Mouse (Mus musculus) c-Kit-positive CD71-positive TER-119-negative erythroid progenitor cells, embryonic 14.5 days (primary cell): ENCODE results near the gene Prpf40b.

Source experiments
- DNase-seq: peaks from one replicate; pipeline ENCODE4 v3.0.0-alpha.2; 2013; ENCODE audit warnings: low read depth

Gene Prpf40b

DNA sequence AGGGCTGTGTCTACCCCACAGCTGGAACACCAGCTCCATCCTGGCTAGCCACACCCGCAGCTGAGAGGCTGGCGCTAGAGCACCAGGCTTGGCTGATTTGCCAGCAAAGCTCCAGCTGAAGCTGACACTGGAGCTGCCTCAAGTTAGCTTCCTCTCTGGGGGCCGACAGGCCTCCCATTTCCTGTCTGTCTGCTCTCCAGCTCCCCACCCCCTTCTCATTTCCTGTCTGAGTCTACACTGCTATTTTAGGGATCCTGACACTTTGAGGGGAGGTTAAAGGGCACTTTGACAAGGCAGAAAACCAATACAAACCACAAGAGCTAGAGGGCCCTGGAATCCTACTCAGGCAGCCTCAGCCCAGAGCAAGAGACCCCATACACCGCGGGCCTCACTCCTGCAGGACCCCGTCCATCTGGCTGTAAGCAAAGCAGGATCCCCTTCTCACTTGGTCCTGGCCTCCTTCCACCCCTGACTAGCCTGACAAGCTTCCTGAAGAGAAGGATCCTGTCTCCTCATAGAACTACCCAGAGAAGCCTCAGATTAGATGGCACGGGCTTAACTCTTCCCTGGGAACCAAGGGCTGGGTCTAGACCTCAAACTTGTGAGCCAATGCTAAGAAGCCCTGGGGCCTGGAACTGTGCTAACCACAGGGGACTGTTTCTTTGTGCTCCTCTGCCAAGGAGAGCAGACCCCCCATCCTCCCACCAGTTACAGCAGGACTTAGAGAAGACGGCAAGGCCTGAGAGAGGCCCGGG lies 38.2 kb downstream of the Prpf40b start:
- no peak for DNase-seq

DNA sequence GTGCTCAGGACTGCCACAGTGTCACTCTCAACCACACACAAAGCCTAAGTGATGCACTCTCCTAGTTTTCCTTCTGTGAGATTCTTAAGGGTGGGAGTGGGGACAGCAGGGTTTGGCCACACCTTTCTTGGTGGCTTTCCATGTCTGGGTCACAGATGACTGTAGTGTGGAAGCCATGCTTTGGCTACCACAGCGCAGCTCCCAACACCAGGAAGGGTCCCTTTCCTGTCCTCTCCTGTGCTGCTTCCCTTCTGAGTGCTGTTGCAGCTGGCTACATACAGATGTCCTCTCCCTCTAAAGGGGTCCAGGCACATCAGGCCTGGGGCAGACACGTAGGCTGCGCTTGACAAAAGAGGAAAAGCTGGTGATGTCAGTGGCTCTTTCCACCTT lies 38.8 kb downstream of the Prpf40b start:
- DNase-seq, result no peak

GRCm38 (mm10) chr15:99334500-99334899 lies 39.6 kb downstream of the Prpf40b start:
- no peak for DNase-seq

DNA sequence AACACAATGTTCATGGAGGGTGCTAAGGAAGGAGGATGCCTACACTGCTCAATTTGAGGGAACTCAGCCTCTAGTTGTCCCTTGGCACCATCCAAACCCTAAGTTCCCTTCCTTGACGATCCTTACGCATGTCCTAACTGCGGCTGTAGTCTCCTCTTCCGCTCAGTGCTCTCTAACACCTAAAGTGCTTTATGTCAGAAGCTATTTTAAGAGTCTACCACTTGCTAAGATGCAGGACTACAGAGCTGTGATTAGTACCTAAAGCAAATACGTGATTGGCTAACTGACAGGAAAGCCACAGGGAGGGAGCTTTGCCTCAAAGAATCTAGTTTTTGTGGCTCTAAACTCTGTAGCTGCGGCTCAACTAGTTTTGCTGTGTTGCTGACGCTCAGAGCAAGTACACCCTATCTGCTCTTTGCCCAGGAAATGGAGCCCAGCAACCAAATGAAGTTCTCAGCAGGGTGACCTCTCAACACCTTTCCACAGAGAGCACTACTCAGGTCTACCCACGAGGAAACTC lies 41.0 kb downstream of the Prpf40b start:
- no peak for DNase-seq

- no peak for DNase-seq
Measured at GRCm38 (mm10) chr15:99338916-99339315, 44.0 kb downstream of the Prpf40b start.

DNA sequence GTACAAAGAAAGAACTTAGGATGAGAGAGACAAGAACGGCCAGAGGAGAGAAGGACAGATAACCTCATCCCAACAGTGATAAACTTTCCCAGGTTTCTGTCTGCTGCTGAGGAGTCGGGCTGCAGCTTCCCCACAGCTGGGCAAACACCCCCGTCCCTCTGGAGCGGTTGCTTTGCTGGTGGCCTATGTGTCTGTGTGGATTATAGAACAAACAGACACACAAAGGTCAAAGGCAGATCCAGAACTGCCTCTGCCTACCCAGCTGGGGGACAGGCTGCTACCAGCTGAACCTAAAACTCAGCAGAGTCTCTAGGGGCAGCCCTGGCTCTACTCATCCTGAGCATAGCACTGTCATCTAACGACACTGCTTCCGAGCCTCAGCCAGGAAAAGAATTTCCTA lies 44.8 kb downstream of the Prpf40b start:
- DNase-seq, result no peak

GRCm38 (mm10) chr15:99341102-99341501 lies 46.2 kb downstream of the Prpf40b start:
- no peak for DNase-seq

GRCm38 (mm10) chr15:99342194-99342981 lies 47.5 kb downstream of the Prpf40b start:
- DNase-seq, result no peak

DNA sequence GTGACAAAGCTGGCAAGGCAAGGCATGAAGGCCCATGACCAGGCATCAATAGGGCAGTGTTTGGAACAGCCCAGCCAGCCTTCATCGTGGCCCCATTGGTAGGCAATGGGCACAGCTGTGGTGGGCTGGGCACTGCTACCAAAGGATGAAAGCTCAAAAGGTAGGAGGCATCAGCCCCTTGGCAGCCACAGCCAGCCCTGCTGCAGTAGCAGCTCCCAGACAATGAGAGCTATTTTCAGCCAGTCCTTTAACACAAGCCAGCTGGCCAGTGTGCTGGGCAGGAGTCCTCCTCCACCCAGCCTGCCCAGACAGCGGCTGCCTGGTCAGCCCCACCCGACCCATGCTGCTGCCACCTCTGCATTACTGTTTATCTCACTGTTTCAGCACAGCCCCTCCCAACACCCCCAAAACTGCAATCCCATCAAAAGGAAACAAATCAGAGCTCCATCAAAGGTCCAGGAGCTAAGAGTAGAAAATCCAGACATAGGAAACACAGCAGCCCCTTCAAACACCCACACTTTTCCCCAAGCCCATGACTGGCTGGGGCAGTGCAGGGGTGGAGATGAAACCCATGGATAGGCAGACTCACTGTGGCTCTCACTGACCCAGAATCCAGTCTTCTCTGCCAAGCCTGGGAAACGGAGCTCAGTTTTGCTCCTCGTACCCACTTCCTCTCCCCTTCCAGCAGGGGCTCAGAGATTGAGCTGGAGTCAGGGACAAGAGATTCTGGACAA lies 48.7 kb downstream of the Prpf40b start:
- no peak for DNase-seq

- no peak for DNase-seq
Measured at GRCm38 (mm10) chr15:99344148-99344870, 49.4 kb downstream of the Prpf40b start.

DNA sequence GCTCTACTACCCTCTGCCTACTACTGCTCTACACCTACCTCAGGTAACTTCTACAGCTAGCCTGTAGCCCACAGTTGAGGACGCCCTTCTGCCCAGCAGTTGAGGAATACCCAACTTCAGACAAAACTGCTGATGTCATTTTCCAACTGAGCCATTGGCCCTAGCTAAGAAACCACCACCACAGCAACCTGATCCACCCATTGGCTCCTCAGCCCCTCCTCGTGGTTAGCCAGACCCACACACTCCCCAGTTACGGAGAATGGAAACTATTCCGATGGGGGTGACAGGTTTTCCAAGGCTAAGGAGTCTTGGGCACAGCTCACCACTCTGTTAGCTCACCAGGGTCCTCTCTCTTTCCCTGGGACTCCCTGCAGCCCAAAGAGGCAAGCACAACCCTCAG lies 50.1 kb downstream of the Prpf40b start:
- DNase-seq, result no peak

GRCm38 (mm10) chr15:99351610-99352009 lies 56.7 kb downstream of the Prpf40b start:
- DNase-seq, result no peak

DNA sequence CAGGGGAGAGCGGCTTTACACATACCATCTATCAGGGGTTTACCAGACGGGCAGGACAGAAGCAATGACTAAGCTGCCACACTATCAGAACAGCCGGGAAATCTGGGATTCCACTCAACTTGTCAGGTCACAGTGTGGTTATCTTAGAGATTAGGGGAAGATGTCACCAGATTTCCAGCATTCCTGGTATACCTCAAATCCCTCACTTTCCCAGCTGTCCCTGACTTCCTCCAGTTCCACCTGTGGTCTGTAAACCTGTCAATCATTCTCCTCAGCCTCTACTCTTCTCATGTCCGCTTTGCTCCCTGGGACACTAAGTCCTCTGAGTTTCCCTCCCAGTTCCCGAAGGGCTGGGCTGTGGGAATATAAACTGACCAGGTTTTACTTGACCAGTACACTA lies 57.4 kb downstream of the Prpf40b start:
- no peak for DNase-seq

DNA sequence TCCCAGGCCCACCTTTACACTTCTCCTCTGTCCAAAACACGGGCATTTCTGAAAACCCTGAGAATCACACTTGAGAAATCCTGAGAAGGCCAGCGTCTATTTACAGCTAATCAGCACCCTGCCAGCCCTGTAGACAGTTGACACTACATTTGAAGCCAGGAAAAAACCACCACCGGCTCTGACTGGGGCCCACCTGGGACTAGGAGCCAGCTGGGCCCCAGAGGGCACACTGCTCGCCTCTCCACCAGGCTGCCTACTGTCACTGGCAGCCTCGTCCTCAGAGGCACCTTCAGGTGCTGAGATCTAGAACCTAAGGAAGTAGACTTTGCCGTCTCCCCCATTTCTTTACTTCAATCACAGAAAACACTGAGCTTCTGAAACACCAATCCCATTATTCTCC lies 60.8 kb downstream of the Prpf40b start:
- no peak for DNase-seq

- no peak for DNase-seq
Measured at GRCm38 (mm10) chr15:99356462-99356861, 61.6 kb downstream of the Prpf40b start.

GRCm38 (mm10) chr15:99358952-99359351 lies 64.1 kb downstream of the Prpf40b start:
- no peak for DNase-seq

DNA sequence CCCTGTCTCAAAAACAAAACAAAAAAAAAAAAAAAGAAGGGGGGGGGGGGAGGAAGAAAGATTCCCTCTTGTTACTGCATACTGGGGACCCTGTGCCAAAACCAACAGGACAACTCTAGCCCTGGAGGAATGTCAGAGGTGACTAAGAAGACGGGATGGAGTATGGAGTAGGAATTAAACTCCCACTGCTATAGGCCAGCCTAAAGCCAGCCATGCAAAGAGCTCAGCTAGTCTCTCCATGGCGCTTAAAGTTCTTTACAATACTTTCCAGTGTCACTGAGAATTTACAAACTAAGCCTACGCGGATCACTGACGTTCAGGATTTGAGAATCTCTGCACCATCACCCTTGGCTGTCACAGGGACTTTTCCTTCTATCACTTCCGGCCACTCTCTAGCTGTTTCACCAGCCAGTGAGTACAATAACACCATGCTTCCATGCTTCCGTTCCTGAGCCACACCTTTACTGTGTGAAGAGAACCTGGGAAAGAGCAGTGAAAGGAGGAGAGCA lies 69.2 kb downstream of the Prpf40b start:
- no peak for DNase-seq

GRCm38 (mm10) chr15:99364921-99365320 lies 70.0 kb downstream of the Prpf40b start:
- no peak for DNase-seq
